Mouse (Mus musculus): ENCODE measurements around the gene H2-DMa. TPM values are rescaled to one million over a fixed set of nuclear protein-coding genes. Genes with fewer than 3 reads are reported as not detected.

H2-DMa gene
- polyA plus RNA-seq, 1 experiment from 2014 or later = 16.0 TPM

- Histone ChIP-seq H3K36me3 (no peaks in the 10 kb centered on the region), H3K27ac (replicated peaks) (no peak overlapping the region), H3K4me3 (no peak overlapping the region), H3K4me2 (no peak overlapping the region), H3K9ac (no peak overlapping the region), H3K27me3 (no peaks in the 10 kb centered on the region), H3K4me1 (replicated peaks) (no peaks in the 10 kb centered on the region), H3K9me3 (0 out of 2 replicates have a peak, but pooled peaks cover 7% of the 10 kb centered on the region)
- WGBS = 71% methylated on average over 4 of the region's 4 CpGs
- no peak for ATAC-seq (ENCODE audit: low read depth)
Measured at GRCm38 (mm10) chr17:34177179-34177578, 57.8 kb downstream of the H2-DMa start.

- H3K4me1 ChIP-seq (replicated peaks) = no peaks in the 10 kb centered on the region
- H3K4me2 ChIP-seq = no peak overlapping the region
- no peak overlapping the region for H3K4me3 ChIP-seq
- H3K36me3 ChIP-seq = no peaks in the 10 kb centered on the region
- WGBS = 73% methylated on average over 6 of the region's 6 CpGs
- ATAC-seq (ENCODE audit: low read depth) = no peak
- no peak overlapping the region for H3K27ac ChIP-seq (replicated peaks)
- 0 out of 2 replicates have a peak, but pooled peaks cover 7% of the 10 kb centered on the region for H3K9me3 ChIP-seq
- H3K27me3 ChIP-seq = peaks cover 11% of the 10 kb centered on the region
- no peak overlapping the region for H3K9ac ChIP-seq
Measured at GRCm38 (mm10) chr17:34179019-34179418, 59.7 kb downstream of the H2-DMa start.

DNA sequence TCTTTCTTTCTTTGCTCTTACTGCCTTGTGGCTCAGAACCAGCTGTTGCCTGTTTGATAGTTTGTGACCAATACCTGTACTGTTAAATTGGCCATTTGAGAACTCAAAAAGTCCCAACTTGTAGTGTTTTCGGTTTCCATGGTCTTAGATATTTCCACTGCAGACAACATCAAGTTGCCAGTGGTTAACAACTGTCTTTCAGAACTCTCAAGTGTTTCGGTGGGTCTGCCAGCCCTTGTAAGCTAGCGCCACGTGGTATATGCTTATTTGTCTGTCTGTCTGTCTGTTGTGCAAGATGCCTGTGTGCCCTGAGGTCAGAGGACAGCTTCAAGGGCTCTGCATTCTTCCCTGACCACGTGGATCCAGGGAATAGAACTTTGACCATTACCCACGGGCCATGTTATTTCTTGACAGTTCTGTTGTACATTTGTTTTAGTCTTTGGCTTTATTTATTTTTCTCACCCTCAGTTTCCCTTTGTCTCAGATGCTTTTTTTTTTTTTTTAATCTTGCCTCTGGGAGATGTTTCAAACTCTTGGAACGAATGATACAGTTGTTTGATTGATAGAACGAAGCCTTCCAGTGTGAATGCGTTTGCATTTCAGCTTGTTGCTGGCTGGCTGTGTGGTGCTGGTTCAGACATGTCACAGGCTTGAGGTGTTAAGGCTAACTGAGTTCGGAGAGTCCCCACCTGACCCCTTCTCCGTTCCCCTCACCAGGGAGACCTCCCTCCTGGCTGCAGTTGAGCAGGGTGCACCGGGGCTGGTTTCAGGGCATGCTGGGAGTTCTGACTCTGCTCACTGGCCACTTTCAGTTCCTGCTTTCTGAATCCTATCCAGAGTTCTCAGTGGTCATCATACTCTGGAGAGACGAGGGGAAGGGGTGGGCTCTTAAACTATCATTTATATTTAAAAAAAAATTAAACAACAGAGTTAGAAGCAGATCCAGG is 60.8 kb downstream of the H2-DMa start:
- no peak overlapping the region for H3K4me3 ChIP-seq
- no peak overlapping the region for H3K27ac ChIP-seq (replicated peaks)
- ATAC-seq (ENCODE audit: low read depth) = no peak
- H3K36me3 ChIP-seq = no peaks in the 10 kb centered on the region
- 78% methylated on average over 13 of the region's 13 CpGs for whole genome bisulfite sequencing
- H3K4me2 ChIP-seq = no peak overlapping the region
- no peak overlapping the region for H3K9ac ChIP-seq
- 0 out of 2 replicates have a peak, but pooled peaks cover 7% of the 10 kb centered on the region for H3K9me3 ChIP-seq
- peaks cover 21% of the 10 kb centered on the region for H3K27me3 ChIP-seq
- H3K4me1 ChIP-seq (replicated peaks) = no peaks in the 10 kb centered on the region

DNA sequence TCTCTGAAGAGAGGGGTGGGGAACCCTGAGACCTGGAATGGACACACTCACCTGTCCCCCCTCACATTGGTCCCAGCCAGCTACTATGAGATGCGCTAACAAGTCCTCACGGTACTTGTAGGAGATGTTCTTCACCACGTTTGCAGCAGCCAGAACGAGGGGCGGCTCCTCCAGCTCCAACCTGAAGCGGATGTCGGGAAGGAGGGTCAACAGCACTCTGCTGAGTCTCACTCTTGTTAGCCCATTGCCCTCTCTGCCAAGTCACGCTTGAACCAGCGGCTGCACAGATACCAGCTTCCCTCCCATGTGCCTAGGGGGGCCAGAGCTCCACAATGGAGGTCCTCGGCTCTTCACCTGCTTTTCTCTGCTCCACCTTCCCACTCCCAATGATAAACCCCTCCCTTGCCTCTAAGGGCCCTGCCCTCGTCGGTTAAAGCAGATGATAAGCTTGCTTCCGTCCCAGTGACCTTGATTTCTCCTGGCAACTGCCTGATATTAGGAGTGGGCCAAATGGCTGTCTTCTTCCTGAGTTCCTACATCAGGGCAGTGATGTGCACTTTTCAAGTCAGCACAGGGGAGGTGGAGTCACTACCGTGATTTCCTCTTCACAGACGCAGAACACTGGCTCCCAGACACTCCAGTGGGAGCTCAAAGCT is 64.4 kb downstream of the H2-DMa start:
- H3K4me3 ChIP-seq = no peak overlapping the region
- peaks cover 18% of the 10 kb centered on the region for H3K4me1 ChIP-seq (replicated peaks)
- no peak for ATAC-seq (ENCODE audit: low read depth)
- 81% methylated on average over 15 of the region's 15 CpGs for WGBS
- no peak overlapping the region for H3K9ac ChIP-seq
- H3K36me3 ChIP-seq = no peaks in the 10 kb centered on the region
- H3K27me3 ChIP-seq = peaks cover 53% of the 10 kb centered on the region
- no peak overlapping the region for H3K27ac ChIP-seq (replicated peaks)
- H3K9me3 ChIP-seq = no peaks in the 10 kb centered on the region
- H3K4me2 ChIP-seq = no peak overlapping the region

DNA sequence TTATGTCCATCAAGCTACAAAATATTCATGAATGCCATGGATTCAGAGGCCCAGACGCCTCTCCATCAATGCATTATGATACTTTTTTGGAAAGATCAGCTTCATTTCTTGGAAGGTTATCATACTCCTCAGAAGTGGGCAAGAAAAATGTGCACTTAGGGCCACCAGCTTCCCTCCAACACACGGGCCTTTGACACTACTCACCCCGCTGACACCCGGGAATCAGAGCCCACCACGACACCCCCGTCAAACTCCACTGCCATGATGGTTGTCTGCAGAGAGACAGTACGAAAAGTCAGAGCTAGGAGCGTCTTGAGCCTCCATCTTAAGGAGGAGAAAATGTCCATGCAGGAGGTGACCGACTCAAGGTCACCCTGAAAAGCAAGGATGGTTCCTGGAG is 66.2 kb downstream of the H2-DMa start:
- H3K36me3 ChIP-seq = no peaks in the 10 kb centered on the region
- no peak overlapping the region for H3K4me3 ChIP-seq
- peaks cover 18% of the 10 kb centered on the region for H3K4me1 ChIP-seq (replicated peaks)
- peaks cover 72% of the 10 kb centered on the region for H3K27me3 ChIP-seq
- no peak overlapping the region for H3K4me2 ChIP-seq
- no peaks in the 10 kb centered on the region for H3K9me3 ChIP-seq
- no peak overlapping the region for H3K9ac ChIP-seq
- no peak for ATAC-seq (ENCODE audit: low read depth)
- WGBS = 90% methylated on average over 9 of the region's 9 CpGs
- no peak overlapping the region for H3K27ac ChIP-seq (replicated peaks)

DNA sequence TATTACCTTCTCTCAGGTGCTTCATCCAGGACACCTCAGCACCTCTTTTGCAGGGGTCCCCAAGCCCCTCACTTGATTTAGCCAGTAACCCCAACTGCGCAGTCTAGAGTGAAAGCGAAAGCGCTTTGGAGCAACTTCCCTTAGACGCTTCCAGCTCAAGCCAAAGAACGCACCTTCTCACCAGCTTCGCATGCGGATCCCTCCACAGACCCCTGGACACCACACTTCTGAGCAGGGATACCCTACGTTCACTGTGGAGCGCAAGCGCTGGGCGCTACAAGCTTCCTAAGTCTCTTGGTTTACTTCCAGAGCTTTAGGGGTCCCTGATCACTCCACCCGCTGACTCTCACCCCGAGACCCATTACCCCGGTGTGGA is 67.5 kb downstream of the H2-DMa start:
- Histone ChIP-seq H3K9me3 (no peaks in the 10 kb centered on the region), H3K4me2 (peak overlapping the region; percentile 62), H3K36me3 (no peaks in the 10 kb centered on the region), H3K4me1 (replicated peaks) (peaks cover 18% of the 10 kb centered on the region), H3K27me3 (peaks cover 85% of the 10 kb centered on the region), H3K4me3 (peak overlapping the region; percentile 39), H3K9ac (peak overlapping the region; percentile 66), H3K27ac (replicated peaks) (no peak overlapping the region)
- 5% methylated on average over 14 of the region's 14 CpGs for WGBS
- ATAC-seq (ENCODE audit: low read depth) = peak; percentile 59; the same call in 1 of the 2 replicates

DNA sequence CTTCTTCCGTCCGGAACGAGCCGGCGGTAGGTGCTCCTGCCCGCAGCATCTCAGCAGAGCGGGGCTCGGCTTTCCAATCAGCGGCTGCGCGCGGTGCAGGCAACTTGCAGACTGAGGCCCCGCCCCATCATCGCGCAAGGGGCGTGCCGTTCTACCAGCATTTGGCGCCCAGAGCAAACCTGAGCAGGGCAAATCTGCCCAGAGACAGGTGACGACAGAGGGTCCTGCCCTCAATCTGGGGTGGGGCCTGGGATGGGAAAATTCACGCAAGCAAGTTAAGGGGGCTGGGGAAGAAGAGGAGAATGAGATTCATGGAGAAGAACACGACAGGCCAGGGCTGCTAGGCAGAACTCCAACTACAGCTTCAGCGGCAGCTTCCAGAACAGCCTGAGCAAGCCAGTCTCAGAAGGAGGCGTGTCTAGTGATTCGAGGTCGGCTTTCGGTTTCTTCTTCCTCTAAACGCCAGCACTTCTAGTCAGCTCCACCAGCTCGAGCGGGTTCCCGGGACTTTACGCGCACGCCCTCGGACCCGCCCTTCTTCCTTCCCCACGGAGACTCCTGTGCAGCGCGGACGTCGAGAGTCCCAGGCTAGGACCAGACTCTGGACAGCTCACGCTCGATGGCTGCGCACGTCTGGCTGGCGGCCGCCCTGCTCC is 68.0 kb downstream of the H2-DMa start, which contains the start of the genes Tap1 and Psmb9:
Gene Tap1, plus strand, starts transcription at position 293 of the 656 bp plus-strand sequence.
Gene Psmb9, minus strand, starts transcription at position 504 of the 656 bp plus-strand sequence.
- under 1% methylated on average over 46 of the region's 46 CpGs for WGBS
- H3K27ac ChIP-seq (replicated peaks) = no peak within 1 kb of the TSS
- H3K4me2 ChIP-seq = peak within 1 kb of the TSS; percentile 62
- peak; percentile 93 for ATAC-seq (ENCODE audit: low read depth)
- H3K4me3 ChIP-seq = peak within 1 kb of the TSS; percentile 39
- H3K27me3 ChIP-seq = peaks cover 90% of the 10 kb centered on the region
- no peaks in the 10 kb centered on the region for H3K36me3 ChIP-seq
- H3K9me3 ChIP-seq = no peaks in the 10 kb centered on the region
- peaks cover 18% of the 10 kb centered on the region for H3K4me1 ChIP-seq (replicated peaks)
- H3K9ac ChIP-seq = peak within 1 kb of the TSS; percentile 66

DNA sequence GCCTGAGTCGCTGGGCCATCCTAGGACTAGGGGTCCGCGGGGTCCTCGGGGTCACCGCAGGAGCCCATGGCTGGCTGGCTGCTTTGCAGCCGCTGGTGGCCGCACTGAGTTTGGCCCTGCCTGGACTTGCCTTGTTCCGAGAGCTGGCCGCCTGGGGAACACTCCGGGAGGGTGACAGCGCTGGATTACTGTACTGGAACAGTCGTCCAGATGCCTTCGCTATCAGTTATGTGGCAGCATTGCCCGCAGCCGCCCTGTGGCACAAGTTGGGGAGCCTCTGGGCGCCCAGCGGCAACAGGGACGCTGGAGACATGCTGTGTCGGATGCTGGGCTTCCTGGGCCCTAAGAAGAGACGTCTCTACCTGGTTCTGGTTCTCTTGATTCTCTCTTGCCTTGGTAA is 68.7 kb downstream of the H2-DMa start:
- Histone ChIP-seq H3K9me3 (no peaks in the 10 kb centered on the region), H3K9ac (peak overlapping the region; percentile 66), H3K36me3 (no peaks in the 10 kb centered on the region), H3K4me2 (peak overlapping the region; percentile 62), H3K4me1 (replicated peaks) (peaks cover 18% of the 10 kb centered on the region), H3K27ac (replicated peaks) (no peak overlapping the region), H3K27me3 (peaks cover 95% of the 10 kb centered on the region), H3K4me3 (peak overlapping the region; percentile 39)
- no peak; the same call in 1 of the 2 replicates for ATAC-seq (ENCODE audit: low read depth)
- 3% methylated on average over 20 of the region's 20 CpGs for WGBS

Other genes with a start within 250 kb of the H2-DMa start
- gene Gm7029, start 245.7 kb upstream of the H2-DMa start, polyA plus RNA-seq (2015; fragmentation: Nextera tagmentation; extraction: Ambion mirVana) = not detected in 2 replicates
- gene Kifc1, start 228.9 kb upstream of the H2-DMa start, polyA plus RNA-seq (2015; fragmentation: Nextera tagmentation; extraction: Ambion mirVana) = 1.2 and 2.5 TPM in 2 replicates
- gene Platr17, start 214.4 kb upstream of the H2-DMa start, polyA plus RNA-seq (2015; fragmentation: Nextera tagmentation; extraction: Ambion mirVana) = 0.43 TPM in 1 of 2 replicates, not detected in the other
- 51.0 TPM in 2 replicates for gene Daxx, start 210.1 kb upstream of the H2-DMa start, polyA plus RNA-seq (2015; fragmentation: Nextera tagmentation; extraction: Ambion mirVana)
- 30.4 and 31.1 TPM in 2 replicates for gene Tapbp, start 203.6 kb upstream of the H2-DMa start, polyA plus RNA-seq (2015; fragmentation: Nextera tagmentation; extraction: Ambion mirVana)
- 17.3 and 17.7 TPM in 2 replicates for gene Zbtb22, start 203.6 kb upstream of the H2-DMa start, polyA plus RNA-seq (2015; fragmentation: Nextera tagmentation; extraction: Ambion mirVana)
- gene Rgl2, start 190.0 kb upstream of the H2-DMa start, polyA plus RNA-seq (2015; fragmentation: Nextera tagmentation; extraction: Ambion mirVana) = 59.5 and 64.7 TPM in 2 replicates
- gene Pfdn6, start 179.2 kb upstream of the H2-DMa start, polyA plus RNA-seq (2015; fragmentation: Nextera tagmentation; extraction: Ambion mirVana) = 178 and 182 TPM in 2 replicates
- 26.9 and 27.6 TPM in 2 replicates for gene Wdr46, start 178.9 kb upstream of the H2-DMa start, polyA plus RNA-seq (2015; fragmentation: Nextera tagmentation; extraction: Ambion mirVana)
- 10.8 and 11.7 TPM in 2 replicates for gene B3galt4, start 168.1 kb upstream of the H2-DMa start, polyA plus RNA-seq (2015; fragmentation: Nextera tagmentation; extraction: Ambion mirVana)
- gene Vps52, start 163.7 kb upstream of the H2-DMa start, polyA plus RNA-seq (2015; fragmentation: Nextera tagmentation; extraction: Ambion mirVana) = 63.5 and 67.5 TPM in 2 replicates
- 912 and 939 TPM in 2 replicates for gene Rps18, start 163.5 kb upstream of the H2-DMa start, polyA plus RNA-seq (2015; fragmentation: Nextera tagmentation; extraction: Ambion mirVana)
- 11.9 and 13.3 TPM in 2 replicates for gene H2-K1, start 119.2 kb upstream of the H2-DMa start, polyA plus RNA-seq (2015; fragmentation: Nextera tagmentation; extraction: Ambion mirVana)
- gene Ring1, start 94.9 kb upstream of the H2-DMa start, polyA plus RNA-seq (2015; fragmentation: Nextera tagmentation; extraction: Ambion mirVana) = 19.3 and 22.4 TPM in 2 replicates
- 61.7 and 65.0 TPM in 2 replicates for gene H2-Ke6, start 91.5 kb upstream of the H2-DMa start, polyA plus RNA-seq (2015; fragmentation: Nextera tagmentation; extraction: Ambion mirVana)
- 158 and 161 TPM in 2 replicates for gene Slc39a7, start 87.9 kb upstream of the H2-DMa start, polyA plus RNA-seq (2015; fragmentation: Nextera tagmentation; extraction: Ambion mirVana)
- gene Rxrb, start 87.7 kb upstream of the H2-DMa start, polyA plus RNA-seq (2015; fragmentation: Nextera tagmentation; extraction: Ambion mirVana) = 57.4 and 57.5 TPM in 2 replicates
- gene Col11a2, start 80.1 kb upstream of the H2-DMa start, polyA plus RNA-seq (2015; fragmentation: Nextera tagmentation; extraction: Ambion mirVana) = 4.5 and 4.7 TPM in 2 replicates
- gene H2-Oa, start 27.2 kb upstream of the H2-DMa start, polyA plus RNA-seq (2015; fragmentation: Nextera tagmentation; extraction: Ambion mirVana) = 0.24 and 0.41 TPM in 2 replicates
- gene Brd2, start 3.1 kb downstream of the H2-DMa start, polyA plus RNA-seq (2015; fragmentation: Nextera tagmentation; extraction: Ambion mirVana) = 137 and 167 TPM in 2 replicates
- not detected in 2 replicates for gene H2-DMb2, start 23.8 kb downstream of the H2-DMa start, polyA plus RNA-seq (2015; fragmentation: Nextera tagmentation; extraction: Ambion mirVana)
- not detected in 2 replicates for gene H2-DMb1, start 33.5 kb downstream of the H2-DMa start, polyA plus RNA-seq (2015; fragmentation: Nextera tagmentation; extraction: Ambion mirVana)
- 0.60 and 1.4 TPM in 2 replicates for gene Tap1, start 68.0 kb downstream of the H2-DMa start, polyA plus RNA-seq (2015; fragmentation: Nextera tagmentation; extraction: Ambion mirVana)
- gene Psmb9, start 68.2 kb downstream of the H2-DMa start, polyA plus RNA-seq (2015; fragmentation: Nextera tagmentation; extraction: Ambion mirVana) = 0.98 and 1.2 TPM in 2 replicates
- gene Psmb8, start 78.2 kb downstream of the H2-DMa start, polyA plus RNA-seq (2015; fragmentation: Nextera tagmentation; extraction: Ambion mirVana) = 2.6 and 3.5 TPM in 2 replicates
- gene Tap2, start 84.0 kb downstream of the H2-DMa start, polyA plus RNA-seq (2015; fragmentation: Nextera tagmentation; extraction: Ambion mirVana) = 0.95 and 1.5 TPM in 2 replicates
- gene H2-Ob, start 119.4 kb downstream of the H2-DMa start, polyA plus RNA-seq (2015; fragmentation: Nextera tagmentation; extraction: Ambion mirVana) = not detected in 2 replicates
- 1.2 and 2.3 TPM in 2 replicates for gene H2-Ab1, start 138.1 kb downstream of the H2-DMa start, polyA plus RNA-seq (2015; fragmentation: Nextera tagmentation; extraction: Ambion mirVana)
- 0.36 and 0.63 TPM in 2 replicates for gene H2-Aa, start 168.3 kb downstream of the H2-DMa start, polyA plus RNA-seq (2015; fragmentation: Nextera tagmentation; extraction: Ambion mirVana)
- gene H2-Eb1, start 186.3 kb downstream of the H2-DMa start, polyA plus RNA-seq (2015; fragmentation: Nextera tagmentation; extraction: Ambion mirVana) = 2.8 and 2.9 TPM in 2 replicates
- 0.13 and 0.25 TPM in 2 replicates for gene H2-Eb2, start 206.1 kb downstream of the H2-DMa start, polyA plus RNA-seq (2015; fragmentation: Nextera tagmentation; extraction: Ambion mirVana)
- gene Btnl2, start 235.3 kb downstream of the H2-DMa start, polyA plus RNA-seq (2015; fragmentation: Nextera tagmentation; extraction: Ambion mirVana) = not detected in 2 replicates